Mouse (Mus musculus): ENCODE data around the gene Ppp1r32. TPM values are rescaled to one million over a fixed set of nuclear protein-coding genes. Genes with fewer than 3 reads are reported as not detected.

The Ppp1r32 gene
- polyA plus RNA-seq (2015; fragmentation: Nextera tagmentation; extraction: Ambion mirVana) = 0.79 and 1.2 TPM in 2 replicates

- Histone ChIP-seq H3K4me3 (replicated peaks) (no peak within 1 kb of the TSS), H3K4me2 (no peak within 1 kb of the TSS), H3K9ac (replicated peaks) (no peak within 1 kb of the TSS), H3K9me3 (replicated peaks) (no peaks in the 10 kb centered on the region), H3K27me3 (replicated peaks) (peaks cover 13% of the 10 kb centered on the region; the same call in 1 of the 2 replicates), H3K36me3 (no peaks in the 10 kb centered on the region), H3K27ac (replicated peaks) (no peak within 1 kb of the TSS), H3K4me1 (peaks cover 11% of the 10 kb centered on the region)
- no peak for ATAC-seq (ENCODE audit: low FRiP score)
- WGBS = 36% methylated on average over 6 of the region's 6 CpGs
Measured at GRCm38 (mm10) chr19:10482703-10483102, at the start of gene Ppp1r32. Gene Ppp1r32, minus strand, starts transcription at chr19:10482928.

- WGBS = 95% methylated on average over 1 of the region's 1 CpGs
- Histone ChIP-seq H3K9me3 (replicated peaks) (no peaks in the 10 kb centered on the region), H3K27ac (replicated peaks) (no peak overlapping the region), H3K4me3 (replicated peaks) (no peak overlapping the region), H3K4me2 (no peak overlapping the region), H3K9ac (replicated peaks) (no peak overlapping the region), H3K4me1 (peaks cover 26% of the 10 kb centered on the region), H3K27me3 (replicated peaks) (no peaks in the 10 kb centered on the region), H3K36me3 (peaks cover 44% of the 10 kb centered on the region)
- no peak for ATAC-seq (ENCODE audit: low FRiP score)
Measured at GRCm38 (mm10) chr19:10530082-10530481, 47.4 kb upstream of the Ppp1r32 start.

DNA sequence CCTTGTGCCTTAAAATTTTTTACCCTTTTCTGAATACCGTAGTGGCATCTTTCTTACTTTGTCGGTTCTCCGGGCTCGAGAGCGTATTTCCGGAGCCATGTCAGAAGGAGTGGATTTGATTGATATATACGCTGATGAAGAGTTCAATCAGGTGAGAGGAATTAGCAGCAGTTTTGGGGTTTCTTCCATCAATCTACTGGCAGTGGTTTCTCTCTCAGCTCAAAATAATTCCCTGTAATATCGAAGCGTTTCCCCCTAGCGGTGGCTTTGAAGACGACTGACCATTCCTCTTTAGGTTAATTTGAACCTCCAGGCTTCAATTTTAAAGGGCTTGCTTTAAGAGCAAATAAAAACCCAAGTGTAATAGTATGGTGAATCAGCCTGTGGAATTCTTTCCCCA, 43.2 kb upstream of the Ppp1r32 start, which contains the start of gene Sdhaf2:
TSS of gene Sdhaf2 (minus strand) at position 233 of the 400 bp plus-strand sequence.
- Histone ChIP-seq H3K4me3 (replicated peaks) (peak within 1 kb of the TSS; percentile 93), H3K9me3 (replicated peaks) (no peaks in the 10 kb centered on the region), H3K27me3 (replicated peaks) (no peaks in the 10 kb centered on the region), H3K36me3 (peaks cover 15% of the 10 kb centered on the region), H3K9ac (replicated peaks) (peak within 1 kb of the TSS; percentile 97), H3K4me1 (peaks cover 38% of the 10 kb centered on the region), H3K4me2 (peak within 1 kb of the TSS; percentile 66), H3K27ac (replicated peaks) (peak within 1 kb of the TSS; percentile 97)
- WGBS = under 1% methylated on average over 11 of the region's 11 CpGs
- ATAC-seq (ENCODE audit: low FRiP score) = peak; percentile 25; the same call in 1 of the 2 replicates

DNA sequence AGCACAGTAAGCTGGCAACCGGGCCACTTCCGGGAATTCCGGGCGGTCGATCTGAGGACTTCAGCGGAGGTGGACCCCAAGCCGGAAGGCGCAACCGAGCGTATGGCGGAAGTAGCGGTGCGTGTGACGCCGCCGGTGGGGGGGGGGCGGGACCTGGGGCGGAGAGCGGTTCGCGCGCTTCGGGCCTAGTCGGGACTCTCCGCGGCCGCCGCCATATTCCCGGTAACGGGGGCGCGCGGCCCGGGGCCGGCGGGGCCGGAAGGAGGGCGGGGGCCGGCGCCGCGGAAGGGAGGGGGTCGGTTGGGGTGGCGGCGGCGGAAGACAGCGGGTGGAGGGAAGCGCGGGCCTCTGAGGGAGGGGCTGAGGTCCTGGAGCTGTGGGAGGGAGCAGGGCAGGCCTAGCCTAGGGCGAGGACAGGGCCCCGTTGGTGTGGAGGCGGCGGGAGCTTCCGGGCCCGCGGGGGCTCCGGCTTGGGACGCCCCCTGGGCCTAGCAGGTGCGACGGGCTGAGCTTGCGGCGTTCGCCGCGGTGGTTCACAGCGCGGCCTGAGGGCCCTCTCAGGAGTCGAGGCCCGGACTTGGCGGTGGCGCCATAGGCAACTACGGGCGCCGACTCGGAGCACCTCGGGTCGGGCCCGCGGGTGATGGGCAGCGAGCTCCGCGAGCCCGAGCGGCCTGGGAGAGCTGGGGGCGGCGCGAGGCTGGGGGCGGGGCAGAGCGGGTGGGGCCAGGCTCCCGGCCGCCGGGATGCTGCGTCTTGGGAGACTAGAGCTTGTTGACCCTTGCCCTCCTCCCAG, 42.6 kb upstream of the Ppp1r32 start, which contains the start of gene Cpsf7:
TSS of gene Cpsf7 (plus strand) at position 161 of the 796 bp plus-strand sequence.
- no peaks in the 10 kb centered on the region for H3K9me3 ChIP-seq (replicated peaks)
- peak within 1 kb of the TSS; percentile 93 for H3K4me3 ChIP-seq (replicated peaks)
- ATAC-seq (ENCODE audit: low FRiP score) = peak; percentile 94
- WGBS = under 1% methylated on average over 56 of the region's 93 CpGs
- H3K36me3 ChIP-seq = peaks cover 9% of the 10 kb centered on the region
- peak within 1 kb of the TSS; percentile 97 for H3K27ac ChIP-seq (replicated peaks)
- H3K4me2 ChIP-seq = peak within 1 kb of the TSS; percentile 66
- no peaks in the 10 kb centered on the region for H3K27me3 ChIP-seq (replicated peaks)
- peaks cover 34% of the 10 kb centered on the region for H3K4me1 ChIP-seq
- H3K9ac ChIP-seq (replicated peaks) = peak within 1 kb of the TSS; percentile 97

DNA sequence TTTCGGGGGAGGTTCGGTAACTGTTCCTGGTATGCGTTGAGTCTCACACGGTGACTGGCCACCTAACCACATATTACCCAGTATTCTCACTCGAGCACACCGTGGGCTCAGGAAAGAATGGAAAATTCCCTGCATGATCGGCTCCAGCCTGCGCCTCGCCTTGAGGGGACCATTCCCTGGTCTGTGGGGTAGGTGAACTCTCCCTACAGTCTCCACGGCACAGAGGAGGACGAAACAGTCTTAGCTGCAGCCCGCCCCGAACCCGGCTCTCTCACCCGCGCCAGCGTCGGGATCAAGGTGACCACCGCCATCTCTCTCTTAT, 42.0 kb upstream of the Ppp1r32 start:
- H3K9ac ChIP-seq (replicated peaks) = peak overlapping the region; percentile 65
- ATAC-seq (ENCODE audit: low FRiP score) = no peak; the same call in 1 of the 2 replicates
- H3K4me1 ChIP-seq = peaks cover 33% of the 10 kb centered on the region
- no peaks in the 10 kb centered on the region for H3K9me3 ChIP-seq (replicated peaks)
- peak overlapping the region; percentile 97 for H3K27ac ChIP-seq (replicated peaks)
- peak overlapping the region; percentile 66 for H3K4me2 ChIP-seq
- no peaks in the 10 kb centered on the region for H3K27me3 ChIP-seq (replicated peaks)
- WGBS = 2% methylated on average over 19 of the region's 19 CpGs
- peak overlapping the region; percentile 93 for H3K4me3 ChIP-seq (replicated peaks)
- peaks cover 5% of the 10 kb centered on the region for H3K36me3 ChIP-seq

GRCm38 (mm10) chr19:10523483-10524080, 40.9 kb upstream of the Ppp1r32 start:
- Histone ChIP-seq H3K27ac (replicated peaks) (no peak overlapping the region), H3K36me3 (peaks cover 5% of the 10 kb centered on the region), H3K4me1 (peaks cover 33% of the 10 kb centered on the region), H3K9ac (replicated peaks) (no peak overlapping the region), H3K27me3 (replicated peaks) (no peaks in the 10 kb centered on the region), H3K4me2 (peak overlapping the region; percentile 66), H3K4me3 (replicated peaks) (0 out of 2 replicates have a peak overlapping the region, but pooled peaks have one; percentile 2), H3K9me3 (replicated peaks) (no peaks in the 10 kb centered on the region)
- ATAC-seq (ENCODE audit: low FRiP score) = no peak
- WGBS = 87% methylated on average over 5 of the region's 5 CpGs

DNA sequence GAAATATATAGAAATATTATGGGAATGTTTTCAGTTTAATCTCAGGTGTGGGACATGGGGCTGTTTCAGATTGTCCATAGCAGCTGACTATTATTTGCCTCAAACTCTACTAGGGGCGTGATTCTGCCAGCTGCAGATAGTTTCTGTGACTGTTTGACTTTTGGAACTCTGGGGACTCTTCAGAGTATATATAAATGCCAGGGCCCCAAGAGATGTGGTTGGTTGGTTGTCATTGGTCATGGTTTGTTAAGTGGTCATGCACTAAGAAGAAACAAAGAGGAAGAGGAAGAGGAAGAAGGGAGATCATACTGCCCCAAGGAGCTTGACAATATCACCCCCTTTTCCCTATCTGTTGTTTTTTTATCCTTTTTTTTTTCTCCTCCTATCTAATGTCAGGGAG, 39.2 kb upstream of the Ppp1r32 start:
- ATAC-seq (ENCODE audit: low FRiP score) = no peak
- H3K4me2 ChIP-seq = no peak overlapping the region
- no peak overlapping the region for H3K9ac ChIP-seq (replicated peaks)
- WGBS = 91% methylated on average over 1 of the region's 1 CpGs
- H3K27me3 ChIP-seq (replicated peaks) = no peaks in the 10 kb centered on the region
- peaks cover 3% of the 10 kb centered on the region for H3K36me3 ChIP-seq
- H3K4me1 ChIP-seq = peaks cover 22% of the 10 kb centered on the region
- H3K27ac ChIP-seq (replicated peaks) = no peak overlapping the region
- H3K4me3 ChIP-seq (replicated peaks) = no peak overlapping the region
- H3K9me3 ChIP-seq (replicated peaks) = no peaks in the 10 kb centered on the region

- H3K27me3 ChIP-seq (replicated peaks) = no peaks in the 10 kb centered on the region
- no peak overlapping the region for H3K9ac ChIP-seq (replicated peaks)
- H3K9me3 ChIP-seq (replicated peaks) = no peaks in the 10 kb centered on the region
- H3K4me1 ChIP-seq = peaks cover 12% of the 10 kb centered on the region
- H3K36me3 ChIP-seq = peaks cover 19% of the 10 kb centered on the region
- no peak for ATAC-seq (ENCODE audit: low FRiP score)
- no peak overlapping the region for H3K4me2 ChIP-seq
- WGBS = 46% methylated on average over 1 of the region's 1 CpGs
- no peak overlapping the region for H3K27ac ChIP-seq (replicated peaks)
- H3K4me3 ChIP-seq (replicated peaks) = no peak overlapping the region
Measured at GRCm38 (mm10) chr19:10520355-10520754, 37.6 kb upstream of the Ppp1r32 start.

- no peaks in the 10 kb centered on the region for H3K4me1 ChIP-seq
- no peak overlapping the region for H3K27ac ChIP-seq (replicated peaks)
- H3K36me3 ChIP-seq = peaks cover 37% of the 10 kb centered on the region
- no peaks in the 10 kb centered on the region for H3K27me3 ChIP-seq (replicated peaks)
- no peaks in the 10 kb centered on the region for H3K9me3 ChIP-seq (replicated peaks)
- H3K4me3 ChIP-seq (replicated peaks) = no peak overlapping the region
- no peak overlapping the region for H3K9ac ChIP-seq (replicated peaks)
- WGBS = 82% methylated on average over 6 of the region's 6 CpGs
- H3K4me2 ChIP-seq = no peak overlapping the region
- ATAC-seq (ENCODE audit: low FRiP score) = no peak
Measured at GRCm38 (mm10) chr19:10510759-10511330, 28.1 kb upstream of the Ppp1r32 start.

GRCm38 (mm10) chr19:10502571-10502970, 19.8 kb upstream of the Ppp1r32 start:
- Histone ChIP-seq H3K9me3 (replicated peaks) (no peaks in the 10 kb centered on the region), H3K4me3 (replicated peaks) (no peak overlapping the region), H3K27me3 (replicated peaks) (no peaks in the 10 kb centered on the region), H3K4me1 (peaks cover 8% of the 10 kb centered on the region), H3K9ac (replicated peaks) (no peak overlapping the region), H3K36me3 (peaks cover 61% of the 10 kb centered on the region), H3K4me2 (no peak overlapping the region), H3K27ac (replicated peaks) (no peak overlapping the region)
- 4% methylated on average over 4 of the region's 4 CpGs for WGBS
- peak; percentile 83 for ATAC-seq (ENCODE audit: low FRiP score)

GRCm38 (mm10) chr19:10500581-10500980, 17.9 kb upstream of the Ppp1r32 start:
- ATAC-seq (ENCODE audit: low FRiP score) = no peak
- 88% methylated on average over 8 of the region's 8 CpGs for WGBS

More at GRCm38 (mm10) chr19:10500581-10500980, 17.9 kb upstream of the Ppp1r32 start:
- no peak overlapping the region for H3K4me2 ChIP-seq
- H3K4me3 ChIP-seq (replicated peaks) = no peak overlapping the region
- no peak overlapping the region for H3K27ac ChIP-seq (replicated peaks)
- peaks cover 48% of the 10 kb centered on the region for H3K36me3 ChIP-seq
- H3K4me1 ChIP-seq = peaks cover 18% of the 10 kb centered on the region
- H3K27me3 ChIP-seq (replicated peaks) = no peaks in the 10 kb centered on the region
- H3K9me3 ChIP-seq (replicated peaks) = no peaks in the 10 kb centered on the region
- H3K9ac ChIP-seq (replicated peaks) = 0 out of 2 replicates have a peak overlapping the region, but pooled peaks have one; percentile 14
